Mouse (Mus musculus): ENCODE results near the gene Abtb1. TPM values are rescaled to one million over a fixed set of nuclear protein-coding genes. Genes with fewer than 3 reads are reported as not detected.

Abtb1 gene
- total RNA-seq, 2 experiments from 2014 or later: 17.8 to 18.2 TPM

- DNase-seq: no peak
- intact Hi-C loops (cut with DNase I; ENCODE audit: low total_unique reads): loop anchor here (5.0 kb wide), 1 partner anchor 286 kb away; no protein-coding TSS in a partner anchor
Measured at GRCm38 (mm10) chr6:88833340-88834140, 8.2 kb downstream of the Abtb1 start.

- intact Hi-C loops (cut with DNase I; ENCODE audit: low total_unique reads): loop anchor here (5.0 kb wide), 1 partner anchor 285 kb away; no protein-coding TSS in a partner anchor
- DNase-seq: no peak
Measured at GRCm38 (mm10) chr6:88832663-88833062, 9.1 kb downstream of the Abtb1 start.

GRCm38 (mm10) chr6:88831456-88831855, 10.3 kb downstream of the Abtb1 start:
- peak; percentile 71 for DNase-seq
- intact Hi-C loops (cut with DNase I; ENCODE audit: low total_unique reads): loop anchor here (5.0 kb wide), 1 partner anchor 284 kb away; no protein-coding TSS in a partner anchor

DNA sequence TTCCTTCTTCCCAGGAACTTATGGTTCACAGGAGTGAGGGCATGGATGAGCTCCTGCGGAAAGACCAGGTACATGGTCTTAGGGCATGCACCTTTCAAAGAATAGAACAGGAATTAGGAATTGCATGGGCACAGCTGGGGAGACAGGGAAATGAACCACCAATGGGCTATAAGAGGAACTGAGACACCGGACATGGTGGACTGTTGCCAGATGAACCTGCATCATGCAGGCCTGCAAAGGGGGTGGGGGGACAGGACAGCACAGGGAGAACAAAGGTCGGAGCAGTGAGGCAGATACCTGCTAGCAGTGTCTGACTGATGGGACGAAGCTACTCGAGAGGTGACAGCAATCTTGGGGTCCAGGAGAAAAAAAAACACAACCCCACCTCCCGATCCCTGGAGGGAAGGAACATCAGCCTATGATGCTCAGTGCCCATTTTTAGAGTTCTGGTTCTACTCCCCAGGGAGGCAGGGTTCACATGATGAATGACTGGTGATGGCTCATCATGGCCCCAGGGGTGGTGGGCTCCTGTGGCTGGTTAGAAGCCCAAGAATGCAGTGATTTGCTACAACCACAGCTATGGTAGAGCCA, 11.6 kb downstream of the Abtb1 start:
- intact Hi-C loops (cut with DNase I; ENCODE audit: low total_unique reads): loop anchor here (5.0 kb wide), 1 partner anchor 283 kb away; no protein-coding TSS in a partner anchor
- no peak for DNase-seq

DNA sequence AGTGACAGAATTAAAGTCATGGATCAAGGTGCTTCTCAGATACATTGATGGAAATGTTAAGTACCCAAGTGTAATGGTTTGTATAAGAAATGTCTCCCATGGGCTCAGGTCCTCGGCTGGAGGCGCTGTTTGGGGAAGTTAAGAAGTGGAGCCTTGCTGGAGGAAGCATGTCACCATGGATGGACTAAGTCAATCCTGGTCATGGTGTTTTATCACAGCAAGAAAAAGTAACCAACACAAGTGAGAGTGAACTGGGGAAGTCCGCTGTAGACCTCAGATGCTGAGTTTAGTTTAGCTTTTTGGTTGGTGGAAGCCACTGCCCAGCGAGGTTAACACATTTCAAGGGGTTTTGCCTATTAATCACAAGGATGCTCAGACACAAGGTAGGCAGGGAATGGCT, 12.2 kb downstream of the Abtb1 start:
- DNase-seq: no peak
- intact Hi-C loops (cut with DNase I; ENCODE audit: low total_unique reads): no loop called here

GRCm38 (mm10) chr6:88828206-88829009, 13.4 kb downstream of the Abtb1 start:
- DNase-seq: no peak
- intact Hi-C loops (cut with DNase I; ENCODE audit: low total_unique reads): no loop called here

DNA sequence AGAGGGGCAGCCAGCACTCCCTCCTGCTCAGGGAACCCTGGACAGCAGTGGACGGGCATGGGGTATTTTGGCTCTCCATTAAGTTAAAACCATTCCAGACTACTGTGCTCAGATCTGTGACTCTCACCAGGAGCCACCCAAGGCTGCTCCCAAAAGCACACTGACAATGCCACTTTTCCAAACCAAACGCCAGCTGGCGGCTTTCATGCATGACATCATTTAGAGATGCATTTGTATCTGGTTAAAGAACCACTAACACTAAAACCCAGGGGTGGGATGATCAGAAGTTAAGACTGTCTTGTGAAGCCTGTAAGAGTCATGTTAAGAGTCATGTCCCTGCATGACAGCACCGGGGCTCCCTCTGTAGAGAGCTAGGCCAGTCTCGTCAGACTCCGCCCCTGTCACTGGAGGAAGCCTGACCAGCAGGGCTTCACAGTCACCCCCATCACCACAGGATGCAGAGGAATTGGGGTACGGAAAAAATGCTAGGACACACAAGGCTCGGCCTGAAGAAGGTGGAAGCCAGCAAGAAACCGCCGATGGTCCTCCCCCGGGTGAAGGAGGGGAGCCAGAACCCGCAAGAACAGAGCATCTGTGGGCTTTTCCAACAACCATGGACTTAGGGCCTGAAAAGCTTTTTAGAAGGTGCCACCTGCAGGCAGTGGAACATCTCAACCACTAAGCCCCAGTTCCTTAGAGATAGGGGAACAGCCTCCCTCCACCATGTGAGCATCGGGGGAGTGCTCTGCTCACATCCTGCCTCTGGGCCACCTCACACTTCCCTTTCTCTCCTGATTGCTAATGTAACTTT, 14.2 kb downstream of the Abtb1 start:
- no peak for DNase-seq
- intact Hi-C loops (cut with DNase I; ENCODE audit: low total_unique reads): no loop called here

GRCm38 (mm10) chr6:88826965-88827364, 14.8 kb downstream of the Abtb1 start:
- no peak for DNase-seq
- intact Hi-C loops (cut with DNase I; ENCODE audit: low total_unique reads): loop anchor here (1.0 kb wide), 1 partner anchor 237 kb away; no protein-coding TSS in a partner anchor

DNA sequence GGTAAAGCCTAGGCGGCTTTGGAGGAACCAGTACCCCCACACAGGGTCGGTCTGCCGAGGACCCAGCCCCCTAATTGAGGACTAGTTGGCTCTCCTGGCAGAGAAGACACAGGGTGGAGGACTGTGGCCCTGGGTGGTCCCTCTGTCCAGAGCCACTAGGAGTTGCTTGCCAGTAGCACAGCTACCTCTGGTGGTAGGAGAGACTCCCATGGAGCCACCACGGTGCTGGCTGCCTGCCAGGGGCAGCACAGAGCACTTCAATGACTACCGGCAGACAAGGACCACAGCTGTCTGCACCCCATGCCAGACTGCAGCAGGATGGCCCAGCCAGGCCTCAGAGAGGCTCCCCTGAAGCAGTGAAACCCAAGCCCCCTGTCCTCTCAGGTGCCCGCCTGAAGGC, 15.2 kb downstream of the Abtb1 start:
- intact Hi-C loops (cut with DNase I; ENCODE audit: low total_unique reads): loop anchor here (1.0 kb wide), 1 partner anchor 236 kb away; no protein-coding TSS in a partner anchor
- DNase-seq: peak; percentile 80

GRCm38 (mm10) chr6:88826088-88826487, 15.7 kb downstream of the Abtb1 start:
- intact Hi-C loops (cut with DNase I; ENCODE audit: low total_unique reads): loop anchor here (1.0 kb wide), 1 partner anchor 236 kb away; no protein-coding TSS in a partner anchor
- no peak for DNase-seq

GRCm38 (mm10) chr6:88824183-88824582, 17.6 kb downstream of the Abtb1 start:
- DNase-seq: no peak

DNA sequence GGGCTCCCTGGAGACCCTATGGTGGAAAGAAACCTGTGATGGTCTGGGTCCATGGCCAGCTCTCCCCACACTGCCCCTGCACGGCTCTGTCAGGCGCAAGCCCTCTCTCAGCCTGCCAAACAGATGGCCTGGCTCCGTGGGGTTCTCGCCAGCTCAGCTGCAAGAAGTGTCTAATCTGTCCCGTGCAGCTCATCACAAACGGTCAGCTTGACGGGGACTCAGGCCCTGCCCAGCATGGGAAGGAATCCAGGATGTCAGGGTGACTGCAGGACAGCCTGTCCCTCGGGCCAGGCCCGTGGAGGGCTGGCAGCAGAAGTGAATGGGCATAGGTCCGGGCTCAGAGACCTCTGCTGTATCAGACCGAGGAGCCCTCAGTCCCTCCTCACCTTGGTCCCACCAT, 19.9 kb downstream of the Abtb1 start:
- intact Hi-C loops (cut with DNase I; ENCODE audit: low total_unique reads): no loop called here
- peak; percentile 85 for DNase-seq

More at GRCm38 (mm10) chr6:88824183-88824582, 17.6 kb downstream of the Abtb1 start:
- intact Hi-C loops (cut with DNase I; ENCODE audit: low total_unique reads): no loop called here

- DNase-seq: no peak
- intact Hi-C loops (cut with DNase I; ENCODE audit: low total_unique reads): no loop called here
Measured at GRCm38 (mm10) chr6:88821294-88821693, 20.5 kb downstream of the Abtb1 start.

DNA sequence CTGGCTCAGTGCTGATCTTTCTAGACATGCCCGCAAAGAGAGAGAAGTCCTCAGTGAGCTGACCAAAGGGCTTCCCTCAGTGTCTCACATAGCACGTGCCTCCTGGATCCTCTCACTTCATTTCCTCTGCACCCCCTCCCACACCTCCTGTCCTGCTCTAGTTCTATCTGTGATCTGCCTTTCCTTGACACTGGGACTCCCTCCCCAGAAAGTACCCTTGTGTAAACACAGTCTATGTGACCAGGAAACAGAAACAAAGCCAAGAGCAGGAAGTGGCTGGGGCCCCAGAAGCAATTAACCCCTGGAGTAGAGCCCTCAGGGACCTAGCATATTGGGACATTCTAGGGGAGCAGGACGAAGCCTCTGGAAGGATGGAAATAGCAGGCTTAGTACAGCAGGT, 20.9 kb downstream of the Abtb1 start:
- intact Hi-C loops (cut with DNase I; ENCODE audit: low total_unique reads): no loop called here
- no peak for DNase-seq

DNA sequence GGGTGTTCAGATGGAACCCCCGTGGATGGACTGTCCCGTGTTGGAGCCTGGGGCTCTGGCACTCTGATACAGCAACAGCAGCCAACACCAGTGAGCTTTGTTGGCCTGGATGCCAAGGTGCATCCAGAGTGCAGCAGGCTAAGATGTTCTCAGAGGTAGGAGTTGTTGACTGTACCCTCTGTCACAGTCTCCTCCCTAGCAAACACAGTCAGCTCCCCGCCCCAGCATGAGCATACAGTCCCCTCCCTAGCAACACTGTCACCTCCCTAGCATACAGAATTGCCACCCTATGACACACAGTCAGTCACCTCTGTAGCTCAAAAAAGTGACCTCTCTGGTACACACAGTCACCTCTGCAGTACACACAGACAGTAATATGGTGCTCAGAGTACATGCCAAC, 24.9 kb downstream of the Abtb1 start:
- no peak for DNase-seq
- intact Hi-C loops (cut with DNase I; ENCODE audit: low total_unique reads): no loop called here

GRCm38 (mm10) chr6:88815489-88815888, 26.3 kb downstream of the Abtb1 start:
- no peak for DNase-seq

GRCm38 (mm10) chr6:88815036-88815435, 26.7 kb downstream of the Abtb1 start:
- DNase-seq: no peak
- intact Hi-C loops (cut with DNase I; ENCODE audit: low total_unique reads): no loop called here

More at GRCm38 (mm10) chr6:88815489-88815888, 26.3 kb downstream of the Abtb1 start:
- intact Hi-C loops (cut with DNase I; ENCODE audit: low total_unique reads): no loop called here

DNA sequence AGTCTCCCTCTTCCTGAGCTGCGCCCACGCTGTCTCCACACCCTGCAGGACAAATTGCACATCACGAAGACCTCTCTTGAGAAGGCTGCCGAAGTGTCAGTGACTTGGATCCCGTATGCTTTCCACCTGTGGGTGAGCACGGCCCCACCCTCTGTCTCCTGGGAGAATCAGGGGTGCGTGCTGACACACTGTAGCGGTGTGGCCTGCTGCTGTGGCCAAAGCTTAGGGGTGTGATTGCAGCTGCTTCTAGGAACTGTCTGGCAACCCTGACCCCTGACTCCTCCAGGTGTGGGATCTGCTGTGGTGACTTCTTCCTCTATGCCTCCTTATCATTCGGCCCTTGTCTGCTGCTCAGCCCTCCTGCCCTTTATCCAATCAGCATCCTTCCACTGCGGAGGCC, 28.0 kb downstream of the Abtb1 start:
- DNase-seq: no peak
- intact Hi-C loops (cut with DNase I; ENCODE audit: low total_unique reads): no loop called here

DNA sequence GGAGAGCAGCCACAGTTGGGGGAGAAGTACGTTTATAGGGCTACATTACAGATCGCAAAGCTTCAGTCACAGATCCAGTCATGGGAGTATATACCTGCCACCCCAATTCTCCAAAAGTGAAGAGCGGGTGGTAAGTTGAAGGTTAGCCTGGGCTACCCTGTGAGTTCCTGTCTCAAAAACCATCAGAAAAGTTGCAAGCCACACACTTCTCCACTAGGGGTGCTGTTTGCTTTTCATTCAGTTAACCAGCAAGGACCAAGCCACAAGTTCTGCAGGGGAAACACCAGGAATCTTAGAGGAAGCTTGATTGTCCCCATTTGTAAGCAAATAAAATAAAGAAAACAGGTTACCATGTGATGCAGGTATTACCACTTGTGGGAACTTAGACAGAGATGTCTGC, 28.9 kb downstream of the Abtb1 start:
- DNase-seq: no peak
- intact Hi-C loops (cut with DNase I; ENCODE audit: low total_unique reads): no loop called here

Measured in gastrocnemius, postnatal 14 days (tissue).